ENCODE assay signal across 17 mouse cellular contexts in genomic region chr3:130185111-130185510, GRCm38 (mm10). TPM values are rescaled to one million over a fixed set of nuclear protein-coding genes. Genes with fewer than 3 reads are reported as not detected.
DNase-seq lines count a peak whose midpoint lies in the region; ATAC-seq and TF ChIP-seq lines count a peak whose summit lies in the region.
"Had no signal": no experiment of that assay in that cellular context is flagged by ENCODE, and none has a peak within 500 bp of the region (broad histone marks: within the 10 kb centered on the region; RNA-seq: fewer than 3 reads in every experiment).

No protein-coding gene starts in this region.

- H3K9ac ChIP-seq in midbrain, embryonic 14.5 days (replicated peaks; ENCODE audit: low read length), result no peak overlapping the region
- no peak overlapping the region for H3K9ac ChIP-seq in midbrain, embryonic 15.5 days
- H3K9ac ChIP-seq: embryonic facial prominence, embryonic 12.5 days; hindbrain, embryonic 14.5 days; limb, embryonic 12.5 days had no signal

- TF ChIP-seq CTCF in kidney, adult 2 months (conservative IDR thresholded peaks at IDR 0.05; ENCODE audit: insufficient read depth, insufficient read length, low read depth, low read length), result no peak

- H3K36me3 ChIP-seq in kidney, adult 2 months (ENCODE audit: control insufficient read depth, insufficient read depth, low read length), result no peaks in the 10 kb centered on the region
- H3K36me3 ChIP-seq in midbrain, embryonic 14.5 days (ENCODE audit: control insufficient read depth, insufficient read depth, low read length), result no peaks in the 10 kb centered on the region
- no peaks in the 10 kb centered on the region for H3K36me3 ChIP-seq in midbrain, embryonic 15.5 days (replicated peaks)
- H3K36me3 ChIP-seq: embryonic facial prominence, embryonic 12.5 days had no signal

- no peak overlapping the region for H3K27ac ChIP-seq in kidney, adult 2 months (ENCODE audit: insufficient read depth, low read depth, low read length)
- H3K27ac ChIP-seq in midbrain, embryonic 14.5 days (replicated peaks; ENCODE audit: low read depth, low read length), result no peak overlapping the region
- H3K27ac ChIP-seq in midbrain, embryonic 15.5 days, result no peak overlapping the region
- H3K27ac ChIP-seq: embryonic facial prominence, embryonic 12.5 days; hindbrain, embryonic 14.5 days; limb, embryonic 12.5 days had no signal

- H3K27me3 ChIP-seq in kidney, adult 2 months (replicated peaks; ENCODE audit: control insufficient read depth, insufficient read depth, low read length), result no peaks in the 10 kb centered on the region
- no peaks in the 10 kb centered on the region for H3K27me3 ChIP-seq in midbrain, embryonic 14.5 days (ENCODE audit: control insufficient read depth, insufficient read depth, low read length)
- no peaks in the 10 kb centered on the region for H3K27me3 ChIP-seq in midbrain, embryonic 15.5 days (replicated peaks)
- H3K27me3 ChIP-seq: embryonic facial prominence, embryonic 12.5 days; limb, embryonic 12.5 days had no signal

- 0 out of 2 replicates have a peak, but pooled peaks cover 9% of the 10 kb centered on the region for H3K4me1 ChIP-seq in kidney, adult 2 months (ENCODE audit: control insufficient read depth, insufficient read depth, low read length)
- peaks cover under 1% of the 10 kb centered on the region; the same call in 1 of the 2 replicates for H3K4me1 ChIP-seq in midbrain, embryonic 14.5 days (ENCODE audit: control insufficient read depth, insufficient read depth, low read length)
- peaks cover 14% of the 10 kb centered on the region for H3K4me1 ChIP-seq in midbrain, embryonic 15.5 days

- no peak overlapping the region for H3K4me3 ChIP-seq in kidney, adult 2 months (ENCODE audit: insufficient read depth, low read depth, low read length)
- no peak overlapping the region for H3K4me3 ChIP-seq in midbrain, embryonic 14.5 days (replicated peaks; ENCODE audit: low read depth, low read length)
- no peak overlapping the region for H3K4me3 ChIP-seq in midbrain, embryonic 15.5 days
- H3K4me3 ChIP-seq: embryonic facial prominence, embryonic 12.5 days; limb, embryonic 12.5 days had no signal

- H3K4me2 ChIP-seq in midbrain, embryonic 14.5 days (ENCODE audit: low read length), result no peak overlapping the region
- no peak overlapping the region for H3K4me2 ChIP-seq in midbrain, embryonic 15.5 days
- H3K4me2 ChIP-seq: embryonic facial prominence, embryonic 12.5 days; hindbrain, embryonic 14.5 days; limb, embryonic 12.5 days had no signal

- no peak for TF ChIP-seq POLR2A in kidney, adult 2 months (IDR thresholded peaks at IDR 0.05; ENCODE audit: low read depth, low read length)

- peak; percentile 28 for DNase-seq in embryo, embryonic 10.5 days (ENCODE audit: low spot score)
- no peak for DNase-seq in embryo, embryonic 9.5 days (ENCODE audit: extremely low spot score)
- DNase-seq in kidney, adult 9 months, result peak; percentile 15
- DNase-seq in kidney, adult 2 months, result no peak
- peak; percentile 60 for DNase-seq in midbrain, embryonic 14.5 days
- peak; percentile 42 for DNase-seq in telencephalon, adult 2 months (ENCODE audit: low read depth, low spot score)
- DNase-seq in layer of hippocampus, adult 18-20 months (ENCODE audit: low spot score in 2 of 2), result no peak
- DNase-seq: adrenal gland, adult 8-10 months; B cell, adult 2 months; kidney, postnatal 10 days; layer of hippocampus, postnatal 36 days; right cerebral cortex, postnatal 25 days had no signal

- ATAC-seq in midbrain, embryonic 14.5 days (ENCODE audit: low FRiP score, low TSS enrichment), result no peak
- no peak for ATAC-seq in midbrain, embryonic 15.5 days (replicated peaks)

- 50% methylated on average over 3 of the region's 3 CpGs for WGBS in kidney, adult 2 months
- 59% methylated on average over 3 of the region's 3 CpGs for WGBS in midbrain, embryonic 14.5 days
- 62% methylated on average over 3 of the region's 3 CpGs for WGBS in midbrain, embryonic 15.5 days

- no peaks in the 10 kb centered on the region for H3K9me3 ChIP-seq in midbrain, embryonic 14.5 days (ENCODE audit: control insufficient read depth, low read length)
- no peaks in the 10 kb centered on the region for H3K9me3 ChIP-seq in midbrain, embryonic 15.5 days
- H3K9me3 ChIP-seq: embryonic facial prominence, embryonic 12.5 days; limb, embryonic 12.5 days had no signal

RNA-seq across cellular contexts. Expression of gene Col25a1, which starts 53.8 kb away (rescaled TPM):
- 0.06 and 0.08 TPM in 2 replicates for polyA plus RNA-seq in kidney, adult 2 months (2012; rRNA removed)
- 15.4 and 17.1 TPM in 2 replicates for polyA plus RNA-seq in midbrain, embryonic 14.5 days (2014; fragmentation: Nextera tagmentation; extraction: Ambion mirVana)
- polyA plus RNA-seq in midbrain, embryonic 15.5 days (2015; fragmentation: Nextera tagmentation; extraction: Ambion mirVana), result 14.4 and 15.3 TPM in 2 replicates
- 10 to 100 TPM; 70.7 to 71.0 TPM for total RNA-seq in layer of hippocampus, adult 18-20 months (2021)
- total RNA-seq: neutrophil, adult 5-6 weeks had no signal

Comparison
In these comparisons a context has a peak if more than half of its experiments do, and no peak if none do; other contexts are left out.
1. DNase-seq: peak in embryo, embryonic 10.5 days (single experiment), kidney, adult 9 months (single experiment), midbrain, embryonic 14.5 days (single experiment) and telencephalon, adult 2 months (single experiment); none in embryo, embryonic 9.5 days (single experiment), kidney, adult 2 months (single experiment) and layer of hippocampus, adult 18-20 months (0 of 2).
2. RNA of gene Col25a1, which starts 53.8 kb away (polyA plus RNA-seq): 15.4 to 17.1 TPM in midbrain, embryonic 14.5 days and 14.4 to 15.3 TPM in midbrain, embryonic 15.5 days; 0.06 to 0.08 TPM in kidney, adult 2 months; every median in the first group is over 10 times any median in the second.